Mouse (Mus musculus): ENCODE data around the gene Gm10097.

DNA sequence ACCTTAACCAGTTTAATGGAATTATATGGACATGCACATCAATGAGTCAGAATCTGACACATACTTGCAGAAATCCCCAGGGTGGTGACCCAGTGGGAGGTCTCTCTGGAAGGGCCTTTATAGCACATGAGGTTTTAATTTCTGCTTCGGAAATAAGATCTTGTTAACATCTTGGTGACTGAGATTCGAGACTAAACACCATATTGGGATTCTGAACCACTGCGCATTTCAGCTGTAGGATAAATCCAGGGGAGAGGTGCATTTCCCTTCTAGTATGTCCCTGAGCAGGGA lies 1.9 kb downstream of the Gm10097 start:
- TF ChIP-seq CTCF (IDR thresholded peaks at IDR 0.05; ENCODE audit: borderline replicate concordance, extremely low read depth, insufficient read depth, insufficient read length) (no peak), POLR2A (IDR thresholded peaks at IDR 0.05; ENCODE audit: borderline replicate concordance, extremely low read depth, insufficient read depth, insufficient read length, poor library complexity, severe bottlenecking) (no peak)
